Mouse (Mus musculus) ovary, postnatal 14 days (tissue): ENCODE results near the gene Trabd2b.

Experiments
- DNase-seq: peaks from one replicate; pipeline ENCODE4 v3.0.0; 2022; ENCODE audit warnings: low spot score

The Trabd2b gene

DNA sequence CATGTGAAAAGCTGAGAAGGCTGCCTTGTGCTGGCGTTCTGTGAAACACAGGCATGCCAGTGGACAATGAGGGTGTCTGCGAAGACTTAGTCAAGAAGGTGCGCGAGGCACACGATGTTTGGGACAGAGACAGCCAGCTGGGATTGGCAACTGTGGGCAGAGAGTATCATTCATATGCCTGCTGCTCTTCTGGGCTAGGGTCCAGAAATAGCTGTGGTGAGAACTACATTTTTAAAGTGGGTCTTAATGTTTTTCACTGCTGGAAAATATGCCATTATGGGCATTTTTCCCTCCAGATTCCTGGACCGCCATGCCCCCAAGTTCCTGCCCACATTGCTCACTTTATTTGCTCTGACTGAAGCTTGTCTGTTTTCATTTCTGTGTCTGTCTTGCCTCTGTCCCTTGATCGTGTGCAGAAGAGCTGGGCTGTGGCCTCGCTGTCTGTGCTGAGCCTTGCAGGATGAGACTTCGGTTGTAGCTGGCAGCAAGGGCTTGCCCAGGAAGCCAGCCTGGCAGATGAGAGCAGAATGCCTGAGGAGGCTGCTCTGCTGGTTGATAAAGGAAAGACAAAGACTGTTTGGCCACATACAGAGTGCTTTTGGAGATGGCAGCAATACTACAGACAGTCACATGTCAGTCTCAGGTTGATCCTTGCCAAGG lies 42.0 kb downstream of the Trabd2b start:
- DNase-seq = no peak

DNA sequence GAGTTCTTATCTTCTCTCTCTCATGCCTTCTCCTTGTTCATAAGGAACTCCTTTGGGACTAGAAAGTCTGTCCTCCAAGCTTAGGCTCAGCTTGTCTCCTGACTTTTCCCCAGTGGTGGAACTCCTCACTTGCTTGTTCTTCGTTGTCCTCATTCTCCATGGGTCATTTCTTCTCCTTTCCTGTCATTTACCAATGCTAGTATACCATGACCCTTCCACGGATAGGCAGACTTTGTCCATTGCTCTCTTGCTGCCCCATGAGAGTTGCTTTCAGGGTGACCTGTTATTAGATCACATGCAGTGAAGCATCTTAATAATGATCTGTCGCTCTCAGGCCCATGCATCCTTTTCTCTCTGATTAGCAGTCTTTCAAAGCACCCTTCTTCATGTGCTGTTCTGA lies 46.6 kb downstream of the Trabd2b start:
- no peak for DNase-seq

DNA sequence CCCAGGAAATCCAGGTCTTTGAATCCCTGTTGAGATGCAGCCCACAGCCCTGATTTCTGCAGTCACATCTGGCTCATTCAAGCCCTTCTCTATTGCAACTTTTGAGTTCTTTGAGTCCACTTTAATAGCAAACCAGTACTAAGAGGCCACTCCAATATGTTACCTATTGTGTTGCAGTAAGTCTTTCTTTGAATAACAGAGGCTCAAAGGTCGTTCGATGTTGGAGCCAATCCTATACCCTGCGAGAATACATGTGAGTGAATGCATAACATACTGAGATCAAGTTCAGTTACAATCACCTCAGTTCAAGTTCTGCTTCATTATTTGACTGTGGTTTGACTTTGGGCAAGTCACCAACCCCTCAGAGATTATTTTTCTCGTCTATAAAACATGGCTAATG lies 47.5 kb downstream of the Trabd2b start:
- no peak for DNase-seq

DNA sequence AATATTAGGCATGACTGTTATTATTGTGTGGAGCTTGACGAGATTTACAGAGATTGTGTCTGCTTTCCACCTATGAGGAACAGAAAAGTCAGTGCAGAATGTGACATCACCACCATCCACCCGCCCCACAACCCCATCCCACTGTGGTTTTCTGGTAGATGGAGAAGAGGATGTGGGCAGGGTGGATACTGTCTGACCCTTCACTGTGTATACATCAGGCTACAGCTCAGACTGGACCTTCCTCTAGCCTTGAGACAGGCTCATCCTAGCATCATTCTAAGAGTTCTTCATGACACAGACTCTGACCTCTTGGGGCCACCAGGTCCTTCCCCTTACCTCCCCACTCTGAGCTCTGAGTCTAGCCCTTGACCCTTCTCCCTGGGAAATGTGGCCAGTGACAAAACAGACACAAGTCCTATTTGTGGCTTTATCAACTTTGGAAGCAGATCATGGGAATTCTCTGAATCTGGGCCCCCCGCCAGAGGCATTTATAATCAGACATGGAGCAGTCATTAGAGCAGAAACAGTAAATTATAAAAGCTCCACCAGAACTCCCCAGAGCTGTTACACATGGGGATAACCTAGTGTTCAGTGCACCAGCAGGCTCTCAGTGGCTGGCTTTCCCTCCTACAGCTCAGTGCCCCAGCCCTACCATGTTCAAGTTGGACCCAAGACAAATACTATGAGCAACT lies 48.1 kb downstream of the Trabd2b start:
- no peak for DNase-seq

DNA sequence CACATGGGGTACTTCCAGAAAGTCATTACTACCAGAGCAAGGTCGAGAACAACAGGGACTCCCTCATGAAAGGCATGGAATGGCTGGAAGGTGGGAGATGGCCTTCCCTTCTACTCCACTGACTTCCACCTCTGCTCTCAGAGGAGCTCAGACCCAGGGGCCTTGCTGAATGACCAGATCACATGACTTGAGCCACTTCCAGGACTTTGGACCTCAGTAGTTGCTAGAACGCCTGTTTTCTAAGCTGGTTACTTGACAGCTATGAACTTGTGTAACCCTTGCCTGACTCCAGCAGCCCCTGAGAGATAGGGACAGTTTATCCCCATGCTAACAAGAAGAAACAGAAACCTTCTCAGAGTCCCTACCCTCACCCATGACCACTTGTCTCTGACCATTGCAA lies 50.6 kb downstream of the Trabd2b start:
- no peak for DNase-seq

DNA sequence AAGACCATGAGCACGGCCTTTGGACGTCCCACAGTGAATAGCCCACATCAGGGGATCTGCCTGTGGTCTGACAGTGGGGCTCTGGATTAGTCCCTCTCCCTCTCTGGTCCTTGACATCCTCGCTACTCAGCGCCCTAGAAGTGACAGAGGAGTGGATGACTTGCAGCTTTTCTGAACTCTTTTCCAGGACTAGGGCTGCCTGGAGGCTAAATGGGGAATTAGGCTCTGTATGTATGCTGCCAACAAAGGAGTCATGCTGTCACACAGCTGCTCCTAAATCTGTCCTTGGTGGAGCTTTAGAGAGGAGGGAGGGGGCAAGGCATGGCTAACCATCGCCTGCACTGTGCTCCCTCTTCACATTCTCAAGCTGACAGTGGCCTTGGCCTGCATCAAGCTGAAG lies 53.1 kb downstream of the Trabd2b start:
- DNase-seq = no peak

DNA sequence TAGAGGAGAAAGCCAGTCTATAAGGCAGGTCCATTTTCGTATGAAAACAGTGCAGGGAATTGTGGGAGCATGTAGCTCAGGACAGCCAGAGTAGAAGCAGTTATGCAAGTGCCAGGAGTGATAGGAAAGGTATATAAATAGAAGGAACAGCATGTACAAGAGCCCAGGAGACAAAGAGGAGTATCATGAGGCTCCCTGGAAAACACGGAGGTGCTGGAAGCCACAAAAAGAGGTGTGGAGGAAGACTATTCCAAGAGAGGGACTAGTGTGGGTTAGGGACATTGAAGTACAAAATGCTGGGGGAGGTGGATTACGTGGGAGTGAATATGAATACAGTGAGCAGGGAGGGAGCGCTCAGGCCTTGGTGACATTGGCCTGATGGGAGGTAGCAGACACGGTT lies 53.9 kb downstream of the Trabd2b start:
- DNase-seq = no peak

DNA sequence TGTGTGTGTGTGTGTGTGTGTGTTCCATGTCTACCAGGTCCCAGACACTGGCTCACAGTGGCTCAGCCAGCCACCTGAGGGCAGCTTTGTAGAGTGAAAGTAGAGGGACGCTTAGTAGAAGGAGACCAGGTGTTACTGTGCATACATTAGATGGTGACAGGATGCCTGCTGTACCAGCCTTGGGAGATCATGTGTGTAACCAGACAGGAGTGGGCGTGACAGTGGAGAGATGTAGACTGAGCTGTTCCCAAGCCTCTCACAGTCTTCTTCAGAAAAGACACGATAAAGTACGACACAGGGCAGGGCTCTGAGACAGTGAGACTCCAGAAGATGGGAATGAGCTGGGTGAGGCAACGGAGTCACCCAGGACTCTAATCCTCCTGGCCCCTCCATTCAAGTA lies 54.6 kb downstream of the Trabd2b start:
- DNase-seq = no peak

DNA sequence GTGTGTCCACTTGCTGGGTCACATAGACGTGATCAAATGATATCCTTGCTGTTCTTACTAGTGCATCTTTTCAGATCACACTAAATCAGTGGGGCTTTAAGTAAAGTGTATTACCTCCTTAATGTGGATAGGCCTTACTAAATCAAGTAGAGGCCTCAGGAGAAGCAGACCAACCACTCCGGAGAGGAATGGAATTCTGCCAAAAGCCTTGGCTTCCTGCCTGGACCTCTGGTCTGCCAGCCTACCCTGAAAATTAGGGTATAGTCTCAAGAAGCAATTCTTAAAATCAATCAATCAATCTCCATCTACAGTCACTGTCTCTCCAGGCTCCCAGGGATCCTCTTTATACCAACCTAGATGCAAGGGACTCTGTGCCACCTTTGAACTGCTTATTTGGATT lies 59.1 kb downstream of the Trabd2b start:
- DNase-seq = no peak

DNA sequence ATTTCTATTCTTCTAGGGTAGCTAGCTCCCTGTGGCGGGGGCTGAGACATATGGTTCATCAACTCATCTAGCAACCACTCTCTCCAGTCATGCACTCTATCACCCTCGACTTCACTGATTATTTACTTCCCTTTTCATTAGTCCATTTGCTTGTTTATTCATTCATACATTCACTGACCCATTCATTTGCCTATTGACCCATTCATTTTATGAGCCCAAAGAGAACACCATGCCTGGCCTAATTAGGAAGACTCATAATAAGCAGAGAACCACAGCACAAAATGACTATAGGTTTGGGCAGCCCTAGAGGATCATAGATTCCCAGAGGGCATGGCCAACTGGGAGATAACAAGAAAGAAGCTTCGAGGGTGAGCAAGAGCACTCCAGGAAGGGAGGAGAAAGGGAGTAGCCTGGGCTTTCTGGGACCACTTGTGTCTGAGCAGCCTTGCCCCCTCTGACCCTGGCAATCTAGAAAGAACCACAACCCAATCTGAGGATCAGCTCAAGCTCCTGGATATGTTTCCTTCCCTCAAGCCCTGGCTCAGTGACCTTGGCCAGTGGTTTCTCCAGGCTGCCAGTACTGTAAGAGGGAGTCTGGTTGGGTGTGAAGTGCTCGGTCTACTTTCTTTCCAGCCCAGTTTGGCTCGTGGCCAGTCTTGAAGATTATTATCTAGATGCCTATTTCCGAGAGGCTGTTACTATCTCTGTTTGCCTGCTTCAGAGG lies 61.0 kb downstream of the Trabd2b start:
- DNase-seq = no peak

DNA sequence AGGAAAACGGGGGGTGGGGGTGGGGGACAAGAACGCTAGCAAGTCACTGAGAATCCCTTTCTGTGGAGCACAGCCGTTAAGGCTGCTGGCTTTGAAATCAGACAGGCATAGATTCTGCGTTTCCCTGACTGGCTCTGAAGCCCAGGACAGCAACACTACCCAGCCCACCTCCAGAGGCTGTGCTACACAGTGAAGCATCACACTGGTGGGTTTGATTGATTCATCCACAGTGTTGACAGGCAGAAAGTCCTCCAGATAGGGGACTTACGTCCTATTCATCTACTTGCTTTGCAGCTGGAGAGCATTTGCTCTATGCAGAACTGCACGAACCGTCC lies 61.5 kb downstream of the Trabd2b start:
- DNase-seq = no peak

DNA sequence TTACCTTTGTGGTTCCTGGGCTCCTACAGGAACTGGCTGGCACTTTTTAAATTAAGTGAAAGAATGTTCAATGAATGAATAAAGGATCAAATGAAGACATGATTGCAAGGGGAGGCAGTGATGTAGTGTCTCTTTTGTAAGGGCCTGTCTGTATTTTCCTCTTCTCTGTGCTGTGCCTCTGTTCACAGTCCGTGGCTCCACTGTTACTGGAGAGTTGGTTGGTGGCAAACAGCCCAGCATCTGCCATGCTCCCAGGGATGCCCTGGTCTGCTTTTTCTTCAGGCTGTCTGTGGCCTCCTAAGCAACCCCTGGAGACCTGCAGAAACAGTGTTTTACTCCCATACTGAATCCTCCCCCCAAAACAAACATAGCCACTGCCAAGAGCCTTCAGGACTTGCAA lies 63.4 kb downstream of the Trabd2b start:
- no peak for DNase-seq

DNA sequence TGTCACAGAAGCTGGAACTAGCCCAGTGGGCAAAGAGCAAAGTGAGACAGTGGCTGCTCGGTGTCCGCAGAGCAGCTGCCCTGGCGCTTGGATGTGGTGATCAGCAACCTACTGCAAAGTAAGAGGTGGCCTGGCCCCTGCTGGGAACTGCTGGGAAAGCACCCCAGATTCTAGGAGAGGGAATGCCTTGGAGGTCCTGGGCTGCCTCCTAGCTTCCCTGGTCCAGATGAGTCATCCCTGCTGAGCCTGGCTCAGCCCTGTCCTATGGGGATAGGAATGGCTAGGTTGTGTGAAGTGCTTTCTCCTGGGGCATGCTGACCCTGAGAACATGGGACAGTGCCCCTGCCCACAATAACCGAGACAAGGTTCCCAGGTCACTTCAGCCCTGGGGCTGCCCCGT lies 65.6 kb downstream of the Trabd2b start:
- no peak for DNase-seq

DNA sequence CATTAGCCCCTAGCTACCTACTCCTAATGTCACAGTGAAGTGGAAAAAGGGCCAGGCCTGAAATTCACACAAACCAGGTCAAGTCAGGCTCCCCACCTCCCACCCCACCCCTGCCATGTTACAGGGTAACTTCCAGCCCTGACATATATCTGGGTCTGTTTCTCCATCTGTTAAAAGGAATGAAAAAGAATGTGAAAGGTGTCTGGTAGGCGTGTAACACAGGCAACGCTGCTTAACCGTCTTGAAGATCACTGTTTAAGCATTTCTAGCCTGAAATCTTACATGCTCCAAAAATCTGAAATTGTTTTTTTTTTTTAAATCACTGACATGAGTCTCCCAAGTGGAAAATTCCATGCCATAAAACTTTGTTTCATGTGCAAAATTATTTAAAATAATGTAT lies 69.8 kb downstream of the Trabd2b start:
- DNase-seq = no peak

DNA sequence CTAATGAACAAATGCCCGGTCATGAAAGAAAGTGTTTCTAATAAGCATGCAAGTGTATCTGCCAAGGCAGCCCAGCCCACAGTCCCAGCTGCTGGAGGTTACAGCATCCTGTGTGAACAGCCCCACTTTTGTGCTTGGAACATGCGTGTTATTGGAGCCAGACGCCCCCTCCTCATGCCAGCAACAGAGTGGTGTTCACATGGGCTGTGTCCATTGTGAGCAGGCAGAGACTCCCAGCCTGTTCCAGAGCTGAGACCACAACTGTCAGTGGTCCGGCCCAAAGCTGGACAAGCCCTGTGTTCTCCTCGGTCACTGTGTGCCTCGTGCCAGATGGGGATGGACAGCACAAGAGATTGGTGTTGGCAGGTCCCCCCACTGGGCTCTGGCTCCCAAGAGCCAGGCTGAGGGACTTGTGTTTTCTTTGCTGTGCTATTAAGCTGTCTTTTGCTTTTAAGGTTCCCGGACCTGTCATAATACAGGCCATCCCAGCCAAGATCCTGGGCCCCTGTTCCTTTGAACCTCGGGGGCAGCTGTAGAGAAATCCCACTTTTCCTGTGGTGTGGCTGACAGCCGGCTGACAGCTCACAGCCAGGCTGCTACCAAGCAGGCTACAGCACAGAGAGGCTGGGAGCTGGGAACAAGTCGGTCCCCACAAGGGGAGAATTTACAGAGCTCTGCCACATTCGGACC lies 70.7 kb downstream of the Trabd2b start:
- DNase-seq = no peak

DNA sequence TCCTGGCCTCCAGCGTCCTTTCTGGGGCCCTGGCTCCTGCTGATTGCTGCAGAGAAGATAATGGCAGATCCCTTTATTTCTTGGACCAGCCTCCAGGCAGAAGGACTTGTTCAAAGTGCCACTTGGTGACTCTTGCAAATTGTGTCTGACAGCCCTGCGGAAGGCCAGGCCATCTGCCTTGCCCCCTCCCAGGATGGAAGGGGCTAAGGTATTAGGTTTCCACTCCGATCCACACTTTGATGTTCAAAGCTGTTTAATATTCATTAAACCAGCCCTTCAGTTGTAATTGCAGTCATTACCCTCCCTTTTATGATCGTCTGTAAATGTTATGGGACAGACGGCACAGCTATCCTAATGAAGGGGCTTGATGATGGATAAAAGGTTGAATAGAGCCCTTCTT lies 75.0 kb downstream of the Trabd2b start:
- no peak for DNase-seq

DNA sequence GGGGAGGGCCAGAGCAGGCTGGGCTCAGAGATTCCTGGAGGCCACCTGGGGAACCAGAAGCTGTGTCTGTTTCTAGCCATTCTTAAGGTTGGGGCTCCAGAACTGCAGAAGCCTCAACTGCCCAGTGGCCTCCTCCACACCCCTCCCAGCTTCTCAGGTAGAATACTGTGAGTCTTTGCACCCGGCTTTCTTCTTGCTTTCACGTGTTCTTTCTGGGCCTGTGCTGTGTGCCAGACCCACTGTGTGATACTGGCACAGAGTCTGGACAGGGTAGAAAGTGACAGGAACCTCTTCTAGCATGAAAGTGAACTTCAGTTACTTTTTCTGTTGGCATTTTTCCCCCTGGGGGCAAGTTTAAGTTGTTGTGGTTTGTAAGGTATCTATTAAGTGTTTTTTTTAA lies 77.6 kb downstream of the Trabd2b start:
- no peak for DNase-seq

DNA sequence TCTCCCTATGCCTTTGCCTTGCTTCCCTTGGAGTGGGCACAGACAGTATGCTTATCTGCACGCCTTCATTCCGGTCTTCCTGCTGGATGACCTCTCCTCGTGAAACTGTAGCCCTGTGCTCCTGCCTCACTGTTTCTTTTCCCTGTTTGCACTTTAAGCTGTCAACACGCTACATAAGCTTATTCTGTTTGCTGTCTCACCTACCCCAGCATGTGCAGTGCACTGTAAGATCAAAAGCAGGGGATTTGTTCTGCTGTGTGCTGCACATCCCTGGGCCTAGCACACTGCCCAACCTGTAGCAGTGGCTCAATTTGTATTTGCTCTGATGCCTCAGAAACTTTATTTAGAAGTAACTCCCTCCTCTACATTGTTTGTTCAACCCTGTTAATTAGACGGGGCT lies 79.5 kb downstream of the Trabd2b start:
- DNase-seq = no peak

DNA sequence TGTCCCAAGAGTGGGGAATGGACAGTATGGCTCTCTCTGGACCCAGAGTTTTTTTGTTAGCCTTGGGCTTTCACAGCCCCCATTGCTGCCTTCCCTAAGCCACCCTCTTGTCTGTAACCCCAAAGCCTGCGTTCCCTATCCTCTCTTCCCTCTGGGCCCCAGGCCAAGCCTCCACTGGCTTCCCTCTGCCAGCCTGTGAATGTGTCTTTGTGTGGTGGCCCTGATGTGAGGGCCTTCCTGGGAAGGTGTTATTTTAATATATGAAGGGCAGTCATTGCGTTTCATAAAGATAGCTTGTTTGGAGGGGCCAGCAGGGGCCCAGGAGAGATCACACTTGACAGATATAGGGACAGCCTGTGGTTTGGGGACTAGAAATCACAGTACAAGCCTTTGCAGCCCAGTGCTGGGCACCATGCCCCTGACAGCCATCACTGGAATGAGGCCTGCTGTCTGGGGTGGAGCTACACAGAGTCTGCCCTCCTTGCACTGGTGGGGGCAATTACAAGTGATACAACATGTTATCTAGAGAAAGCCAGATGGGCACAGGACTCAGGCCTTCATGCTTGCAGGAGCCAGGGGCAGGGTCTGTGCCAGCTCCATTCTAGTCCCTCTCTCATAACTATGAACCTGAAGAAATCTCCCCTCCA lies 80.5 kb downstream of the Trabd2b start:
- DNase-seq = no peak

DNA sequence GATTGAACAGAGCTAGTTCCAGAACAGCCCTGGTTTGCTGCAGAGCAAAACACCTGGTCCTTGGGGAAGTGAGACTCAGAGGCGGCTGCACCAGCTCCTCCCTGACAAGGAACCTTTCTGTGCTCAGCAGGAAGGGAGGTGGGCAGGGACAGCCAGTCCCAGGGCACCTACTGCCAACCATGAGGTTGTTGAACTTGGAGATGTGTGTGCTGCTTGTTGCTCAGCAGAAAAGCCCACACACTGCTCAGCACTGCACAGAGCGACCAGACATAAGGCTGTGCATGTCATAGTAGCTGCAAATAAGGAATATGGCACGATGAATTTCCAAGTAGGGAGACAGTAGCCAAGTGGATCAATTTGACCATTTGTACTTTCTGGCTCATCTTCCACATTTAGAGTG lies 81.2 kb downstream of the Trabd2b start:
- DNase-seq = no peak

DNA sequence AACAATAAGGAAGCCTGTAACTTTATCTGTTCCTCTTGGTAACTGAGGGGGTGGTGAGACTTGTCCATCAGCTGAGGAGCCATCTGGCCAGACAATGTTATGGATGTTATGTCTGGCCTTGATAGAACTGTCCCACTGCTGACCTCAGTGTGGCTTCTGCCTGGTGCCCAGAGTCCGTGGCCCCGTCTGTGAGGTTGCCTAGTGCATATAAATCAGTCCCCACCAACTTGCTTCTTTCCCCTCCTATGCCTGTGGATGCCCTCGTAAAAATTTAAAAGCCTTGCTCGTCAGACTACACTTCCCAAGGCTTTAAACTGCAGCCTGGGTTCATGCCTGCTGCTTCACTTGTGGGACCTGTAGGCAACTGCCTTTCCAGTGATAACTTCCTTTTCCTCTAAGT lies 85.6 kb downstream of the Trabd2b start:
- no peak for DNase-seq

DNA sequence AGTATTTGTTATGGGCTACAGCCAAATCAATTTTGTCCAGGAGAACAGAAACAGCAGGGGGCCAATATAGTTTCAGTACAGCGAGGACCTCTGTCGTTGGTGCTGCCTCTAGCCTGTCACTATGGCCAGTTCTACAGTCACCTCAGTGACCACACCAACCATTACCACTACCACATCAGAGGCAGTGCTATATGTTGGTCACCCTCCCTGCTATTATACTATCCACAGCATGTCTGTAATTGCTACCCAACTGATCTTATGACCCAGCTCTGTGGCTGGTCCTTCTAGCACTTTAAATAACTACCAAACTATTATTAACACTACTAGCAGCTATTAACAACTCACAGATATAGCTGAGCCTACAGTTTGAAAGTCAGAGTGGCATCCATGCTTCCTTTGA lies 87.5 kb downstream of the Trabd2b start:
- no peak for DNase-seq
